Mouse (Mus musculus): ENCODE measurements at regions not wholly inside any gene's neighbourhood (a gene's known extent, or its start where the extent isn't known, plus 50 kb on each side); places are given as distances from the start of the nearest gene placed in this dataset.
"Not testable (repeated sequence)": the region's sequence is repeated elsewhere in the genome, so short reads cannot be mapped to it uniquely, and the experiment has no call there.

DNA sequence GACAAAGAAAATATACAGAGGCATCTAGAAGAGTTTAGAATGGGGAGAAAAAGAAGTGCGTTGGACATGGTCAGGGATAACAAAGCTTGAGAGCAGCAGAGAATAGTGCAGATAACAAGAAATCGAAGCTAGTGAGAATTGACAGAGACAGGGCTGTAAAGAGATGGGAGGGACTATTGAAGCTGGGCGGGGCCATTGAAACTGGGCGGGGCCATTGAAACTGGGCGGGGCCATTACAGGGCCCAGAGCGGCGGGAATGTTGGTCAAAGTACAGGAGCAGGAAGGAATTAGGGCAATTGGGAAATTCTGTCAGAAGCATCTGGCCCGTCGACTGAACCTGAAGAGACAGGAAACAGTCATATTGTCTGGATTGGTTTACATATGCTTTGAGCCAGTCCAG lies 243.3 kb upstream of the Srek1ip1 start:
- DNase-seq (ENCODE audit: low spot score) (no peak), ATAC-seq (replicated peaks; ENCODE audit: insufficient number of reproducible peaks, low FRiP score, low TSS enrichment, low read depth) (no peak; the same call in 1 of the 2 replicates)
- H3K27me3 ChIP-seq (ENCODE audit: control insufficient read depth, insufficient read depth, low read length) = no peaks in the 10 kb centered on the region
- H3K9ac ChIP-seq (replicated peaks; ENCODE audit: low read length) = no peak overlapping the region
- H3K4me2 ChIP-seq (ENCODE audit: low read depth, low read length) = no peak overlapping the region
- no peaks in the 10 kb centered on the region for H3K36me3 ChIP-seq (replicated peaks; ENCODE audit: control insufficient read depth, insufficient read depth, low read depth, low read length)
- no peak overlapping the region for H3K27ac ChIP-seq (replicated peaks; ENCODE audit: low read depth, low read length)
- WGBS = 76% methylated on average over 9 of the region's 9 CpGs
- no peaks in the 10 kb centered on the region for H3K9me3 ChIP-seq (replicated peaks; ENCODE audit: control insufficient read depth, low read length)
- no peak overlapping the region for H3K4me3 ChIP-seq (ENCODE audit: low read depth, low read length)
- no peaks in the 10 kb centered on the region for H3K4me1 ChIP-seq (ENCODE audit: control insufficient read depth, insufficient read depth, low read length)

DNA sequence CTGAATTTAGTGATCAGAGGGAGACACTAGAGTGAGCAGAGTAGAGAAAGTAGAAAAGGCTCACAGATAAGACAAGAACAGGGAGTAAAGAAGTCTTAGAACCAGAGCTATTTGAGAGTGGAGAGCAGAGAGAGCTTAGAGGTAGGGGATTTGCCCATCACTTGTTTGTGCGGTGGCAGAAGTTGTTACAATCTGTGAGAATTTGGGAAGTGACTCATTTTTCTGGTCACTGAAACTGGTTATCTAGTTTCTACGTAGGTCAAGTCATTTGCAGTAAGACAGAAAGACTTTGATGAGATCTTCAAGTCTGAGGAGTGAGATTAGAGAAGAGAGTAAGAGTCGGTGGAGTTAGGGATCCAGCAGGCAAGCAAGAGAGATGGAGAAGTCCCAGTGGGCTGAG lies 239.0 kb upstream of the Srek1ip1 start:
- Histone ChIP-seq H3K9ac (replicated peaks; ENCODE audit: low read length) (no peak overlapping the region), H3K9me3 (replicated peaks; ENCODE audit: control insufficient read depth, low read length) (no peaks in the 10 kb centered on the region), H3K27ac (replicated peaks; ENCODE audit: low read depth, low read length) (no peak overlapping the region), H3K36me3 (replicated peaks; ENCODE audit: control insufficient read depth, insufficient read depth, low read depth, low read length) (no peaks in the 10 kb centered on the region), H3K27me3 (ENCODE audit: control insufficient read depth, insufficient read depth, low read length) (no peaks in the 10 kb centered on the region), H3K4me1 (ENCODE audit: control insufficient read depth, insufficient read depth, low read length) (no peaks in the 10 kb centered on the region), H3K4me3 (ENCODE audit: low read depth, low read length) (no peak overlapping the region), H3K4me2 (ENCODE audit: low read depth, low read length) (no peak overlapping the region)
- WGBS = 88% methylated on average over 3 of the region's 3 CpGs
- ATAC-seq (replicated peaks; ENCODE audit: insufficient number of reproducible peaks, low FRiP score, low TSS enrichment, low read depth) = no peak
- DNase-seq (ENCODE audit: low spot score) = no peak

DNA sequence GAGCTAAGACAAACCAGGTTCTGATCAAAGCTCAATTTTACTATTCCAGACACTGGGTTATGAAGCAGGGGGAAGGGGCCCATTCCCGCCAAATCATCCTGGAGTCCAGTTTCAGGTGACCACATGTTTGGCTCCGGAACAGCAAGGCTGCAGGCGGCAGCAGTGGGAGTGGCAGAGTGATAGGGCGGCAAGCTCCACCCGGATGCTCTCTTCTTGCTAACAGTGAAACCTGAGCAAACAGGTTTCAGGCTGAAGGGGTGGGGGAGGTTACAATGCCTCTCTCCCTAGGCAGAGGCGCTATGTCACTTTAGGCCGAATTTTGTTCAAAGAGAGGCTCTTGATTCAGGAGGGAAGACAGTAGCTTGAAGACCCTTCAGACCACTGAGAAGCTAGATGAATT lies 235.7 kb upstream of the Srek1ip1 start:
- not testable (repeated sequence) for H3K4me1 ChIP-seq (ENCODE audit: control insufficient read depth, insufficient read depth, low read length); H3K4me3 ChIP-seq (ENCODE audit: low read depth, low read length); H3K36me3 ChIP-seq (replicated peaks; ENCODE audit: control insufficient read depth, insufficient read depth, low read depth, low read length); H3K9me3 ChIP-seq (replicated peaks; ENCODE audit: control insufficient read depth, low read length); H3K4me2 ChIP-seq (ENCODE audit: low read depth, low read length); H3K27ac ChIP-seq (replicated peaks; ENCODE audit: low read depth, low read length); H3K9ac ChIP-seq (replicated peaks; ENCODE audit: low read length); H3K27me3 ChIP-seq (ENCODE audit: control insufficient read depth, insufficient read depth, low read length); ATAC-seq (replicated peaks; ENCODE audit: insufficient number of reproducible peaks, low FRiP score, low TSS enrichment, low read depth)
- peak; percentile 44 for DNase-seq (ENCODE audit: low spot score)
- WGBS = 20% methylated on average over 7 of the region's 7 CpGs

DNA sequence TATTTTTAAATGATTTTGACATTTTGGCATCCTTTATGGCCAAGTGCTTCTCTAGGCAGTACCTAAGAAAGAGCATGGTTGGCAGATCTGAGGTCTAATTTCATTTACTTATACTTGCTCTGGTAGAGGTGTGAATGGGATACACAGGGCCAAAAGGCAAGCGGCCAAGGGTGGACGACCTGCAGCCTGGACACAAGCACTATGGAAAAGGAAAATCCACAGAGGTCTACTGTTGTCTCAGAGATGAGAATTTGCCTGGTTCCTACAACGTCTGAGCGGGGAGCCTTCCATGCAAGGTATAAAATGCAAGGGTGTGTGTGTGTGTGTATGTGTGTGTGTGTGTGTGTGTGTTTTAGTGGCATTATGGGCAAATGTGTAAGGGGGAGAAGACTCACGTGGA lies 232.4 kb upstream of the Srek1ip1 start:
- Histone ChIP-seq H3K4me3 (ENCODE audit: low read depth, low read length) (no peak overlapping the region), H3K9ac (replicated peaks; ENCODE audit: low read length) (no peak overlapping the region), H3K27me3 (ENCODE audit: control insufficient read depth, insufficient read depth, low read length) (no peaks in the 10 kb centered on the region), H3K36me3 (replicated peaks; ENCODE audit: control insufficient read depth, insufficient read depth, low read depth, low read length) (no peaks in the 10 kb centered on the region), H3K27ac (replicated peaks; ENCODE audit: low read depth, low read length) (no peak overlapping the region), H3K9me3 (replicated peaks; ENCODE audit: control insufficient read depth, low read length) (no peaks in the 10 kb centered on the region), H3K4me2 (ENCODE audit: low read depth, low read length) (no peak overlapping the region), H3K4me1 (ENCODE audit: control insufficient read depth, insufficient read depth, low read length) (no peaks in the 10 kb centered on the region; the same call in 1 of the 2 replicates)
- WGBS = 88% methylated on average over 5 of the region's 5 CpGs
- no peak for ATAC-seq (replicated peaks; ENCODE audit: insufficient number of reproducible peaks, low FRiP score, low TSS enrichment, low read depth)
- DNase-seq (ENCODE audit: low spot score) = no peak

DNA sequence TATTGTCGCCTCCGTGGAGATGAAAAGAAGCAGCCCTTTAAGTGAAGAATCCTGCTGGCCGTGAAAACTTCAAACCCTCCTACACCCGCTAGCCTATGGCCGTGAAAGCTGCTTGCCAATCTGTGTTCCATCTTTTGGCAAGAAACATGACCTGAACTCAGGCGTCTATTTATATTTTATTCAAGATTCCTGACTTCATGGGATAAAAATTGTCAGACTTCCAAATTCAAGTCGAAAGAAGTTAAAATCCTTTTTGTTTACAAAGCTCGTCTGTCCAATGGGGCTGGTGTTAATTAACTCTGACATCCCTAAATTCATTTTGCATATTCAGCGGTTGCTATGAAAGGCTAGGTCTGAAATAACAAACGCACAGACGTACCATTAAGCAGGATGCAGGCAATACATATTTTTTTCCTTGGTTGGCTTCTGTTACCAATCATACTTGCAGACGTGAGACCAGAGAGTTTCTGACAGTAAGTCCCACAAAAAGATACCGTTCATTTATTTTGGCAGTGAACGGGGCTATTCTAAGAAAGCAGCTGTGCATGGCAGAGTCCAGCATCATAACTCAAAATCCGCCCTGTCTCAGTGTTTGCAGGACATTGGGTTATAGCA lies 231.7 kb upstream of the Srek1ip1 start:
- H3K4me2 ChIP-seq (ENCODE audit: low read depth, low read length) = no peak overlapping the region
- H3K4me1 ChIP-seq (ENCODE audit: control insufficient read depth, insufficient read depth, low read length) = no peaks in the 10 kb centered on the region; the same call in 1 of the 2 replicates
- 0 out of 2 replicates have a peak overlapping the region, but pooled peaks have one; percentile 35 for H3K27ac ChIP-seq (replicated peaks; ENCODE audit: low read depth, low read length)
- 56% methylated on average over 15 of the region's 15 CpGs for WGBS
- no peaks in the 10 kb centered on the region for H3K9me3 ChIP-seq (replicated peaks; ENCODE audit: control insufficient read depth, low read length)
- no peaks in the 10 kb centered on the region for H3K27me3 ChIP-seq (ENCODE audit: control insufficient read depth, insufficient read depth, low read length)
- DNase-seq (ENCODE audit: low spot score) (peak; percentile 38), ATAC-seq (replicated peaks; ENCODE audit: insufficient number of reproducible peaks, low FRiP score, low TSS enrichment, low read depth) (no peak)
- no peaks in the 10 kb centered on the region for H3K36me3 ChIP-seq (replicated peaks; ENCODE audit: control insufficient read depth, insufficient read depth, low read depth, low read length)
- no peak overlapping the region for H3K4me3 ChIP-seq (ENCODE audit: low read depth, low read length)
- no peak overlapping the region for H3K9ac ChIP-seq (replicated peaks; ENCODE audit: low read length)

DNA sequence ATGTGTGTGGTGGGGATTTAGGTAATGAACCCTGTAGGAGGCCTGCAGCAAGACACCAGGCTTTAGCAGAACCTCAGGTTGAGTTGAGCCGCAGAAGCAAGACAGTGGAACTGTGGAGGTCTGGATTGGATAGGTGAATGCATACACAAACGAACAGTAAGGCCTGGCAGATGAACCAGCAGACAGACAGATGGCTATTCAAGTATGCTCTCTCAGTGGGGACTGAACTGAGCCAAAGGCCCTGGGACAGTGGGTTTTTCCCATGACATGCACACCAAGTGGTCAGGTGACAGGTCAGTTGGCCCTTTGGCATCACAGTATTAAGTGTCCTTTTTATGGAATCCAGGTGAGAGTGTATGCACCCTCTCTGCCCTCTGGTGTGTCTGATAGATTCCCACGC lies 229.7 kb upstream of the Srek1ip1 start:
- Histone ChIP-seq H3K9ac (replicated peaks; ENCODE audit: low read length) (no peak overlapping the region), H3K27ac (replicated peaks; ENCODE audit: low read depth, low read length) (no peak overlapping the region), H3K36me3 (replicated peaks; ENCODE audit: control insufficient read depth, insufficient read depth, low read depth, low read length) (no peaks in the 10 kb centered on the region), H3K9me3 (replicated peaks; ENCODE audit: control insufficient read depth, low read length) (no peaks in the 10 kb centered on the region), H3K4me1 (ENCODE audit: control insufficient read depth, insufficient read depth, low read length) (no peaks in the 10 kb centered on the region; the same call in 1 of the 2 replicates), H3K27me3 (ENCODE audit: control insufficient read depth, insufficient read depth, low read length) (no peaks in the 10 kb centered on the region), H3K4me2 (ENCODE audit: low read depth, low read length) (no peak overlapping the region), H3K4me3 (ENCODE audit: low read depth, low read length) (no peak overlapping the region)
- ATAC-seq (replicated peaks; ENCODE audit: insufficient number of reproducible peaks, low FRiP score, low TSS enrichment, low read depth) = no peak
- DNase-seq (ENCODE audit: low spot score) = no peak
- WGBS = 45% methylated on average over 3 of the region's 3 CpGs

DNA sequence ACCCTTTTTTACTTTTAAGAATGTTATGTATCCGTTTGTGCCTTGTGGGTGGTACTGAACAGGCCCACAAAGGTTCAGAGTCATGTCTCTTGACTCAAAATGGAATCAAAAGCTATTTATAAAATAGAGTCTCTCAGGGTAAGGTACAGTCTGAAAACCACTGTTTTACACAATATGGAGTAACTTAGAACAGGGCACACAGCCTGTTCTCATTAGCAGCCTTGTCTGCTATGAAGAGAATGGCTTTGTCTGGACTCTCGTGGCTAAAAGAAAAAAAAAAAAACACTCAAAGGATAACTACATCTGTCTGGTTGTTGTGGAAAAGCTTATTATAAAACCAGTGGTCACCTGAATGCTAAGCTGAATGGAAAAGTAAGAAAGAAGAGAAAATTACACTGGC lies 229.3 kb upstream of the Srek1ip1 start:
- Histone ChIP-seq H3K27me3 (ENCODE audit: control insufficient read depth, insufficient read depth, low read length) (no peaks in the 10 kb centered on the region), H3K4me1 (ENCODE audit: control insufficient read depth, insufficient read depth, low read length) (no peaks in the 10 kb centered on the region; the same call in 1 of the 2 replicates), H3K4me2 (ENCODE audit: low read depth, low read length) (no peak overlapping the region), H3K9me3 (replicated peaks; ENCODE audit: control insufficient read depth, low read length) (no peaks in the 10 kb centered on the region), H3K36me3 (replicated peaks; ENCODE audit: control insufficient read depth, insufficient read depth, low read depth, low read length) (no peaks in the 10 kb centered on the region), H3K4me3 (ENCODE audit: low read depth, low read length) (no peak overlapping the region), H3K27ac (replicated peaks; ENCODE audit: low read depth, low read length) (no peak overlapping the region; the same call in 1 of the 2 replicates), H3K9ac (replicated peaks; ENCODE audit: low read length) (no peak overlapping the region)
- ATAC-seq (replicated peaks; ENCODE audit: insufficient number of reproducible peaks, low FRiP score, low TSS enrichment, low read depth) (peak; percentile 61; the same call in 1 of the 2 replicates), DNase-seq (ENCODE audit: low spot score) (peak; percentile 68)
- WGBS = 27% methylated on average over 2 of the region's 2 CpGs

DNA sequence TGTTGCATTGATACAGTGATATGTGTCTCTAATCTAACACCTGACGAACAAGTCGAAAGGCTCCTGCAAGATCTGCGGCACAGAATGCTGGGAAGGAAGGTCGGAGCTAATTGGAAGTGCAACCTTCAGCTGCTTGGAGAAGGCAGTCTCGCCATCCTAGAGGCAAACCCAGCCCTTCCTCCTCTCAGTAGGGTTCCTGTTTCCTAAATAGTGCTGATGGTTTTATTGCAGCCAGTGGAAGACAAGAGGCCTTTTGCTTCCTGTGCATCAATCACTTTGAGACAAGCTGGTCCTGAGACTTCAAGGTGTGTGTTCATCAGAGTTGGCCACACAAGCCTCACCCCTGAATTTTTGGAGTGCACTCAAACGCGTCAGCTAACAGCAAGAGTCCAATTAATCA lies 228.4 kb upstream of the Srek1ip1 start:
- Histone ChIP-seq H3K36me3 (replicated peaks; ENCODE audit: control insufficient read depth, insufficient read depth, low read depth, low read length) (no peaks in the 10 kb centered on the region), H3K4me3 (ENCODE audit: low read depth, low read length) (no peak overlapping the region), H3K4me1 (ENCODE audit: control insufficient read depth, insufficient read depth, low read length) (no peaks in the 10 kb centered on the region; the same call in 1 of the 2 replicates), H3K27me3 (ENCODE audit: control insufficient read depth, insufficient read depth, low read length) (no peaks in the 10 kb centered on the region), H3K4me2 (ENCODE audit: low read depth, low read length) (no peak overlapping the region), H3K9ac (replicated peaks; ENCODE audit: low read length) (no peak overlapping the region), H3K9me3 (replicated peaks; ENCODE audit: control insufficient read depth, low read length) (no peaks in the 10 kb centered on the region), H3K27ac (replicated peaks; ENCODE audit: low read depth, low read length) (no peak overlapping the region)
- DNase-seq (ENCODE audit: low spot score) (no peak), ATAC-seq (replicated peaks; ENCODE audit: insufficient number of reproducible peaks, low FRiP score, low TSS enrichment, low read depth) (no peak)
- 51% methylated on average over 7 of the region's 7 CpGs for WGBS

Data from embryonic facial prominence, embryonic 11.5 days (tissue).